Mouse (Mus musculus): ENCODE results near the gene Slc25a25.

DNA sequence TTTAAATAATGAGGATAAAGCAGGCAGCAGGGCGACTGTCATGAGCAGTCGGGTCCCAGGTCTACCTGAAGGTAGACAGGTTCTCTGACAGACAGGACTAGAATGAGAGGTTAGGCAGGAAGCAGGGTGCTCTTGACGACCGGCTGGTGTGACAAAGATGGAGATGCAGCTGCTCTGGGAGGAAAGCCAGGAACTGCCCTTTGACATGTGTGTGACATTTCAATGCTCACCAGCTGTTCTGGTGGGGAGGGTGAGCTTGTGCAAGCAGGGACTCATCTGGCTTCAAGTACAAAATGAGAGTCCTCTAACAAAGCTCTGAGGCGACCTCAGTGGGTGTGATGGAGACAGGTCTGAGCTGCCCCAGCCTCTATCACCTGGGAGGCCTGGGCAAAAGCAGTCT is 37.3 kb downstream of the Slc25a25 start:
- TF ChIP-seq USF1 (IDR thresholded peaks at IDR 0.05; ENCODE audit: low read depth) (no peak), POLR2A (IDR thresholded peaks at IDR 0.05; ENCODE audit: insufficient read length, low read depth) (no peak), POLR2AphosphoS2 (IDR thresholded peaks at IDR 0.05; ENCODE audit: insufficient read length, low read depth) (no peak), E2F4 (IDR thresholded peaks at IDR 0.05; ENCODE audit: insufficient read depth) (no peak), SRF (IDR thresholded peaks at IDR 0.05; ENCODE audit: control insufficient read depth, insufficient read length, low read depth) (no peak), MYOG (IDR thresholded peaks at IDR 0.05; ENCODE audit: control insufficient read depth in 1 of 3, insufficient read depth in 1 of 3, insufficient read length in 2 of 3, low read depth in 2 of 3) (peak; percentile 8 to 80 (median 78)), MAX (IDR thresholded peaks at IDR 0.05; ENCODE audit: low read depth) (no peak), TCF12 (IDR thresholded peaks at IDR 0.05; ENCODE audit: insufficient read depth, poor library complexity, severe bottlenecking) (no peak), CEBPB (IDR thresholded peaks at IDR 0.05; ENCODE audit: insufficient read depth, poor library complexity, severe bottlenecking) (no peak), REST (IDR thresholded peaks at IDR 0.05; ENCODE audit: insufficient read depth, insufficient read length) (no peak), MYOD1 (IDR thresholded peaks at IDR 0.05; ENCODE audit: control insufficient read depth in 1 of 3, insufficient read length in 2 of 3, low read depth in 2 of 3) (peak in 2 of 3 experiments; percentile 82 to 89)

Data from myocyte (in vitro differentiated cells).